Mouse (Mus musculus): ENCODE measurements at regions not wholly inside any gene's neighbourhood (a gene's known extent, or its start where the extent isn't known, plus 50 kb on each side); places are given as distances from the start of the nearest gene placed in this dataset.

DNA sequence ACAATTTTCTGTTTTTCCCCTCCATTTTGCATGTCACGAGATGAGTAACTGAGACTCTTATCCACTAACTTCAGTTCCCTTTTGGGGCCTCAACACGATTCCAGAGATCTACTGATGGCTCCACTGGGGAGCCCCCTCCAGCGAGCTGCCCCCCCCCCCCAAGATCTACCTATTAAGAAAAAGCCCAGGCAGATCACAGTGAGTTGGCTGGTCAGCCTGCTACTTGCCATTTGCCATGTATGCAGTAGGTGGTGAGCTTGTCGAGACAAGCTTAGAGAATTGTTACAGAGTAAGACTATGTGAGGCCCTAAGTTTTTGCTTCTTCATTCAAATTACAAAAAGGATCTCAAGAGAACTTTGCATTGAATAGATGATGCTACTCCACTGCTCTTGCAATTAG is 426.3 kb upstream of the Ubash3b start:
- no peak for ATAC-seq

DNA sequence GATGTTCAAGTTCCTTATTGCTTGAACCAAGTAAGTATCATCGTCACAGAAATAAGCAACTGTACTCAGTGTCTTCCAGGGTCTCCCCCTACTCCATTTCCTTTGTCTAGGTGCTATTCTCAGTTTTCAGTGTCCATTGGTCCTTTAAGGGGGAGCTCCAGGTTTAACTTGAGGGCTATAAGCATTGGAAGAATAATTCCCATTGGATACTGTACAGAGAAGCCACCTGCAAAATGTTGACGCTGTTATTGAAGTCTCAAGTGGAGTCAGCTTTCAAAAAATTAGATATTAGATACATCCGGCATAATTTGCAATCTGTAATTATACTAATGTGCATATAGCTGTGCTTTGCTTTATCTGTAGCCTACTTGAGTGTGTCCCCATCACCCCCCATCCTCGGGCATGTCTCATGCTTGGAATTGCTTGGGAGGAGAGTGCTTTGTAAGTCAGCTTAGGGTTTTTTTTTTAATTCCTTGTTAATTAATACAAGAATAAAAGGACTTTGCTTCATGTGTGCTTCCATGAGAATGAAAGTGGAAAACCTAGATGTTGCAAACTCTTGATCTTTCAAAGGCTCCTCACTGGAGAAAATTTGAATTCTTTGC is 425.6 kb upstream of the Ubash3b start:
- no peak for ATAC-seq

DNA sequence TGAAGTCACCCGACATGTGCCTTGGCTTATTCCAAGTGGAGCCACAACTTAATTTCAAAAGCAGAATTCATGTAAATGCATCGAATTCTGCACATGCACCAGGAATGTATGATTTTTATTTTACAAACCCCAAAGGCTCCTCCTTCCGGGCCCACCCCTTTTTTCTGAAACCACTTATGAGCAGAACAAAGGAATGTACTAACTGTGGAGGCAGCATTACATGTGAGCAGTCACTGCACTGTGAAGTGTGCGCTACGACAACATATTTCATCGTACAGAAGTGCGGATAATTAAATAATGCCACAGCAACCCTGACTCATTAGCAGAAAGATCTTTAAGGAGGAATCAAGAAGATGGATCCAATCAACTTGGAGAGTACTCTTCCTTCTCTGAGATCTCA is 424.8 kb upstream of the Ubash3b start:
- no peak for ATAC-seq

GRCm38 (mm10) chr9:41585771-41586170 is 424.3 kb upstream of the Ubash3b start:
- ATAC-seq: no peak

GRCm38 (mm10) chr9:41585012-41585411 is 423.5 kb upstream of the Ubash3b start:
- ATAC-seq: no peak

DNA sequence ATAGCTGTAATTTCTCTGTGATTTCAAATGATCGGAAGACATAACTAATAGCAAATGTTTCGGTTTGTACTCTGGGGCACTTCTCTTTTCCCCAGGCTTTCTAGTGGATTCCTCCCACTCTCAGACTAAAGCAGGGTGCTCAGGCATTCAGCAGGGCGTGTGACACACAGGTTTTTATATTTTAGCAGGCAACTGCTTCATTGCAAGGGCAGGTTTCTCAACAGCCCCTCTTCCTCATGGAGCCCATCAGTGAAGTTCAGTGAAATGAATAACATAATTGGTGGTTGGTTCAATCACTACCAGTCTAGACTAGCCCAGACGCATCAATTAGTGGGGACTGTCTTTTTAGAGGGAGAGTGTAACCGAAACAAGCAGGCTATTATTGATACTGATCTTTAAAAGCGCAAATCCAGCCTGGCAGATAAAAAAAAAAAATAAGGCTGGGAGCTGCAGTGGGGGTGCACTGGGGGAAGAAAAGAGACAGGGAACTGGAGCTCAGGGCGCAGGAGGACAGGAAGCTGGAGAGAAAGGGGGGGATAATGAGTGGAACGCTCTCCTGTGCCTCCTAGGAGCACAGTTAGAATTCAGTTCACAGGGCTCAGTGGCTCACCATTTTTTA is 422.3 kb upstream of the Ubash3b start:
- ATAC-seq: no peak

GRCm38 (mm10) chr9:41583276-41583675 is 421.8 kb upstream of the Ubash3b start:
- no peak for ATAC-seq

GRCm38 (mm10) chr9:41582711-41583236 is 421.3 kb upstream of the Ubash3b start:
- no peak for ATAC-seq

GRCm38 (mm10) chr9:41582171-41582570 is 420.7 kb upstream of the Ubash3b start:
- no peak for ATAC-seq

DNA sequence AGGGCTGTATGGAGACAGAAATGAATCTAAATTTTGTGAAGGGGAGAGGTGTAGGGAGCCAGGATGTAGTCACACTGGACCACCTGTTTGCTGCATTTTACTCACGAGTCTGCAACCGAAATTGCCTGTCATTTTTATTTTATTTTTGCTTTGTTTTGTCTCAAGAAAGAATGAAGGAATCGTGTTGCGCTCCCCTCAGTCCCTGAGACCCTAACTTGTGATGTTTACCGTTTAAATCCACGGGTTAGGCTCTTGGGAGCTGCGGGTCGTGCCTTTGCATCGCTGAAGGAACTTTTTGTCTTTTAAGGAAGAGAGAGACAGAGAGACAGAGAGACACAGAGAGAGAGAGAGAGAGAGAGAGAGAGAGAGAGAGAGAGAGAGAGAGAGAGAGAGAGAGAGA is 420.2 kb upstream of the Ubash3b start:
- no peak for ATAC-seq

GRCm38 (mm10) chr9:41581152-41581551 is 419.7 kb upstream of the Ubash3b start:
- ATAC-seq: no peak

DNA sequence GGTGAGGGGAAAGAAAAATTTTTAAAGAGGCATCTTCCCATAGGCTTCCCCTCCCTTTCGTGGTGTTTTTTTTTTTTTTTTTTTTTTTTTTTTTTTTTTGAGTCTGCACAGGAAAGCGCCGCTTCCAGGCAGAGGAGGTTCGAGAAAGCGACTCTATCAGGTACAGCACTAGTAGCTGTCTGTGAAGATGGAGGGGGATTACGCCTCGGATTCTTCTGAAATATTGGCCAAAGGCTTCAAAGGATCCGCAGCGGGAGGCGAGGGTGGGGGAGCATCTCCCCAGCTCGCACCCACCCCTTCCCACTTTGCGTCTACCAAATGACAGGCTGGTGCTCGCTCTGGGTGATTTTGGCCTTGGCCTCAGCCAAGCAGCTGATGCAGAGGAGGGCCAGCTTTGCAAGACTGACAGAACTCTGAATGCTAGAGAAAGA is 419.1 kb upstream of the Ubash3b start:
- ATAC-seq: no peak

GRCm38 (mm10) chr9:41580067-41580466 is 418.6 kb upstream of the Ubash3b start:
- ATAC-seq: no peak

DNA sequence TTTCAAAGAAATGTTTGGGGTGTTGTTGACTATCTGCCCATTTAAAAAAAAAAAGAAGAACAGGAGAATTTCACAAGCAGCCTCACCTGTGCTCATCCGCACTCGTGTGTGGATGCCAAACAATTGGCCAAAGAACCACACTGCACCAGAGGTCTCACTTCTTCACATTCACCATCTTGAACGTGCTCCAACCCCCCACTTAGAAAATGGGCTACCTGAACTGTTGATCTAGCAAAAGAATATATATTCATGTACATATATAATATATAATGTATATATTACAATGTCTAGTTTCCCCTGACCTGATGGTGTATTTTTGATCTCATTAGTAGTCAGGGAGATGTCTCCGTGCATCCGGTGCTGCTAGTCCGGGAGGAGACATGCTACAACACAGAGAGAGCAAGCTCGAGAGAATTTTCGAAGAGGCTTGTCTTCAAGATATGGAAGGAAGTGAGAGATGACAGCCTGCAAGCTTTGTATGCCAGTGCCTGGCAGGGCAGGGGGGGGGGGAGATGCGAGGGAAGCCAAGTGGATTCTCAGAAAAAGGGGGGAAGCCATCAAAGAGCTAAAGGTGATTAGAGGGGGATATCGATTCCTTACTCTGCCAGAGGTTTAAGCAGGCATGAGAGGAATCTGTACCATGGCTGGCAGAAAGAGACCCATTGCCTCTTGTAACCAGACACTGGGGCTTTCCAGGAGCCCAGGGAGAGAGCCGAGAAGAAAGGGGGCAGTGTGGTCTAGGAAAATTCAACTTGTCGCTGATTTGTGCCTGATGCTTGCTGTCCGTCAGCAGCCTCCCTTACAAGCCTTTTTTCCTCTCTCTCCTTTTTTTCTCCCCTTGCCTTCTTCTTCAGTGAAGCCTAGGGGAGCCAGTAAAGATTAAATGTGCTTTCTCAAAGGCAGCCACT is 417.9 kb upstream of the Ubash3b start:
- ATAC-seq: no peak

DNA sequence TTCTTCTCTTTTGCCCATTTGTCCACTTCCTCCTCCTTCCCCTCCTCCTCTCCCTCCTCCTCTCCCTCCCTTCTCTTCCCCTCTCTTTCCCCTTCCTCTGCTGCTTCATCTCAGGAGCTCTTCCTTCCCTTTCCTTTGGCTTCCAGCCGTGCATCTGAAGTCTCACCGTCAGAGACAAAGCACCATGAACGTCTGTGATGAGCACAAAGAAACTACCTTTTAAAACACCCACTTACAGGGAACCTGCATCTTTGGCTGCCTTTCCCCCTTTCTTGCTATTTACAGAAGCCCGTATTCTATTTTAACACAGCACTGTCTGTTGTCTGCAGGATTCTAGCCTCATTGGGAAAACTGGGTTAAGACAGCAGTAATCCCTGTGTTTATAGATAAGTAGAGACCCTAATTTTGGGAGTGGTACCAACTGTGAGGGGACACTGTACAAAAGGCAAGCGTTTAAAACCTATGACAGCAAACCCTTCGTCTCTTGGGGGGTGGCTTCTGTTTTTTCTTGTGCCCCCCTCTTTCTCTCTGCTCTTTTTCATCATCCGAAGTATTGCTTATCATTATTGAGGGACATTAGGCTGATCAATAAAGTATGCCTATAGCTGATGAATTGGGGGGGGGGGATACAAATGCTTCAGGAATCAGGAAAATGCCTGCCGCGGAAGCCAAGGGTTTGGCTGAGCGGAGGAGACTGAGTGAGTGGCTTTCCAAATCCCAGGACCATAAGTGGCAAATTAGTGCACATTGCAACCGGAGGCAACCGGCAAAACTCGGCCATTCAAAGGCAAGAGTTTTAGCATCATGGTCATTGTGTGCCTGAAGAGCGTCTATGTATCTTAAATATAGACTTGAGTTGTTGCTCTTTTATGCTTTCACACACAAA is 417.0 kb upstream of the Ubash3b start:
- ATAC-seq: no peak

DNA sequence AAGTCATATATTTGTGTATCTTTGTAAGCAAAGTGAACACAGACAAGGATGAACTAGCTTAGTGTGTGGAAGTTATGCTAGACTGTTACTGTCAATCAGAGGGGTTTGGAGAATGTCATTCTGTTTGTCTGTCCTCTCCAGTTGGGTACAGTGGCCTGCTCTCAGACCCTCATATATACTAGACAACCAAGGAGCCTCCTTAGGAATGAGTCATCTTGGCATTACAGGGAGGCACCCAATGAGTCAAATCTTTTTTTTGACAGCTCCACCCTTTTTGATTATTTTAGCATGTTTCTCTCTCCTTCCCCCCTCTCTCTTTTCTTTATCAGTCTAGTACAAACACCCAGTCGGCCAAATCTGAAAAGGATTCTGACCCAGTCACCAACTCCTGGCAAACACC is 416.3 kb upstream of the Ubash3b start:
- ATAC-seq: no peak

DNA sequence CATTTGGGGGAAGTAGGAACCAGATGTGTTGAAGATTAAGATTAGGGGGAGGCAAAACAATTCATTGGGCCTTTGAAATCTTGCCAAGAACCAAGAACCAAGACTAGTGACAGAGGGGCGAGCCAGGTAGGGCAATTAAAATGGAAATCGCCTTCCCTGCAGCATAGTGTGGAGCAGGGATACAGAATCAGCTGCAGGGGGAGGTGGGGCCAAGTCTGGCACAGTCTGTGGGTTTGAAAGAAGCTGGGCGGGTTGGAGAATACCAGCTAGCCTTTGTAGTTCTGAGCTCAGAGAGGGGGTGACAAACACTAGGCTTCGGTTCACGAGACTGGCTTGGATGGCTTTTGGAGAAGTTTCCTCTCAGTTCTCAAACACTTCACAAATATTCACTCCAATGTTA is 414.3 kb upstream of the Ubash3b start:
- no peak for ATAC-seq

DNA sequence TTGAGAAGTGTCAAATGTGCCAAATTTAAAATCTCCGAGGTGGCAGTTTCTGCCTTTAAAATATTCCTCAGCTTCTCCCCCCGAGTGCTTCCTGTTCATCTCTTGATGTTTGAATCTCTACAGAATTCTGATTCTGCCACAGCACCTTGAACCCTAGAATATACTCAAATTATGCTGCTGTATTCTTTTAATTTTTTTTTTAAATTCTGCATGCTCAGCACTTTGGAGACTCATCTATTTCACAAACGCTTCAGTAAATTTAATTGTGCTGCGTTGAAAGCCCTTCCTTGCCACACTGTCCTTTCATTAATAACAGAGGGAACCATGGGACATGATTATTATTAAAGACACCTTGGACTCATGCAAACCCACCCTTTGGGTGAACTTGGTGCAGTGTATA is 408.8 kb upstream of the Ubash3b start:
- ATAC-seq: no peak

DNA sequence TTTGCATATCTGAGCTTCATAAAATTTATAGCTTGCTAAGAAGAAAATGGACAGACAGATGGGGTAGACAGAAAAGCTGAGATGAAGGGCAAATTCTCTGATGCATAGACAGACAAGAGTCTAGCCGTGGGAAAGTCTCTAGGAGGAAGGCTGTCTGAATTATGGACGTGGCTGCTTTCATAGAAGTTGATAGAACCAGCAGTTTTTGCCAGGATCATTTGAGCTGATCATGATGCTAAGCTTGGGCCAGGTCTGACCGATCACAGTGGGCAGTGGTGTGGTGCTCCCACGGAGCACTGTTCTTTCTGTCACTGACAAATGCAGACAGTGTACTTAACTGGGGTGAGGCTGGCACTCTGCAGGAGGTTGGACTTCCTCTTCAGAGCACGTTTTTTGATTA is 405.0 kb upstream of the Ubash3b start:
- ATAC-seq: no peak

- ATAC-seq: no peak
Measured at GRCm38 (mm10) chr9:41565784-41566183, 404.3 kb upstream of the Ubash3b start.

DNA sequence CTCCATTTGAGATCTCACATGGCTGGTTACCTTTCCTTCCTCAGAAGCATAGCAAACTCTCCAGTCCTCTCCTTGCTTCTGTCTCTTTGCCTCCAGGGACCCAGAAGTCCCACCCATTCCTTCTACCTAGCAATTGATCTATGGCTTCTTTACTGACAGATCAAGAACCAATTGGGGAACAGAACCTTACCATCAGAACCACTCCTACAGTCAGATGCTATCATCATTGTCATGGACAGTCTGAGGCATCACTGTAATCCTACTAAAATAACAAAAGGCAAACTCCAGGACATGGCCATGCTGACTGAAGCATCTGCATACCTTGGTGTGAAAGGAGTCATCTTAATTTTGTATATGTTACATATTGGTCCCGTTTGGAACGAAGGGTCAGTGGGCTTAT is 401.9 kb upstream of the Ubash3b start:
- ATAC-seq: no peak

- ATAC-seq: no peak
Measured at GRCm38 (mm10) chr9:41558456-41558855, 397.0 kb upstream of the Ubash3b start.

- no peak for ATAC-seq
Measured at GRCm38 (mm10) chr9:41556888-41557287, 395.4 kb upstream of the Ubash3b start.

Measured in inflammation-experienced regulatory T-cells, adult 6 months (primary cell).